Mouse (Mus musculus) midbrain, embryonic 15.5 days (tissue): ENCODE measurements around the gene Ephb1. TPM values are rescaled to one million over a fixed set of nuclear protein-coding genes. Genes with fewer than 3 reads are reported as not detected.
A peak's percentile ranks its signal among the peaks of the same experiment; 100 is the strongest.

ENCODE experiments used
- ATAC-seq: fragments of 200-750 bp; cut with Nextera tagmentation; replicated peaks from 2 replicates; pipeline ENCODE4 v1.8.0; 2017; ENCODE audit warnings: moderate TSS enrichment
- H3K27ac ChIP-seq: fragments of 300-500 bp; sonication (generic); 2 replicates; pipeline ENCODE4 v1.5.1; 2015; ENCODE audit warnings: mild to moderate bottlenecking, inconsistent platforms
- H3K27me3 ChIP-seq: fragments of 300-500 bp; sonication (generic); replicated peaks from 2 replicates; pipeline ENCODE4 v1.6.1; 2015; ENCODE audit warnings: inconsistent platforms
- H3K36me3 ChIP-seq: fragments of 300-500 bp; sonication (generic); replicated peaks from 2 replicates; pipeline ENCODE4 v1.6.1; 2015; ENCODE audit warnings: inconsistent platforms
- H3K4me1 ChIP-seq: fragments of 300-500 bp; sonication (generic); 2 replicates; pipeline ENCODE4 v1.6.1; 2015; ENCODE audit warnings: inconsistent platforms
- H3K4me2 ChIP-seq: fragments of 300-500 bp; sonication (generic); 2 replicates; pipeline ENCODE4 v1.6.1; 2015; ENCODE audit warnings: inconsistent platforms, mild to moderate bottlenecking, moderate library complexity
- H3K4me3 ChIP-seq: fragments of 300-500 bp; sonication (generic); 2 replicates; pipeline ENCODE4 v1.5.1; 2015; ENCODE audit warnings: mild to moderate bottlenecking, inconsistent platforms
- H3K9ac ChIP-seq: fragments of 300-500 bp; sonication (generic); 2 replicates; pipeline ENCODE4 v1.6.1; 2015; ENCODE audit warnings: mild to moderate bottlenecking, inconsistent platforms
- H3K9me3 ChIP-seq: fragments of 300-500 bp; sonication (generic); 2 replicates; pipeline ENCODE4 v1.6.1; 2016; ENCODE audit warnings: inconsistent platforms
- WGBS: fragments of 180-500 bp; shearing (Covaris S2); methylation state at CpG from one replicate; pipeline ENCODE4 v1.1.7; 2015; ENCODE audit warnings: mixed read lengths; 5-methylcytosine and 5-hydroxymethylcytosine counted together
- polyA plus RNA-seq: library from polyadenylated mRNA; unstranded; fragments of >200 nt; fragmentation: Nextera tagmentation; extraction: Ambion mirVana; gene quantifications from 2 replicates; pipeline ENCODE4 v1.2.1, GENCODE M21; 2015

Ephb1 gene
- polyA plus RNA-seq, 1 experiment from 2014 or later: 90.2 TPM

GRCm38 (mm10) chr9:101934887-101935286 lies 419.6 kb downstream of the Ephb1 start:
- Histone ChIP-seq H3K4me3 (no peak overlapping the region), H3K9ac (no peak overlapping the region), H3K9me3 (no peaks in the 10 kb centered on the region), H3K27me3 (no peaks in the 10 kb centered on the region), H3K27ac (peak overlapping the region; percentile 57), H3K4me2 (no peak overlapping the region), H3K36me3 (no peaks in the 10 kb centered on the region), H3K4me1 (peaks cover 23% of the 10 kb centered on the region; the same call in 1 of the 2 replicates)
- ATAC-seq: peak; percentile 59
- WGBS: 33% methylated on average over 8 of the region's 8 CpGs

- Histone ChIP-seq H3K36me3 (no peaks in the 10 kb centered on the region), H3K27me3 (no peaks in the 10 kb centered on the region), H3K27ac (peak overlapping the region; percentile 57), H3K4me1 (peaks cover 22% of the 10 kb centered on the region; the same call in 1 of the 2 replicates), H3K9ac (no peak overlapping the region), H3K4me3 (no peak overlapping the region), H3K9me3 (no peaks in the 10 kb centered on the region), H3K4me2 (no peak overlapping the region)
- peak; percentile 69 for ATAC-seq
- 26% methylated on average over 8 of the region's 8 CpGs for WGBS
Observed at GRCm38 (mm10) chr9:101933946-101934573, 420.4 kb downstream of the Ephb1 start.

- ATAC-seq: no peak
- 51% methylated on average over 4 of the region's 4 CpGs for WGBS
- Histone ChIP-seq H3K27me3 (no peaks in the 10 kb centered on the region), H3K4me1 (no peaks in the 10 kb centered on the region), H3K36me3 (no peaks in the 10 kb centered on the region), H3K9me3 (no peaks in the 10 kb centered on the region), H3K4me3 (no peak overlapping the region), H3K4me2 (no peak overlapping the region), H3K9ac (no peak overlapping the region), H3K27ac (no peak overlapping the region)
Observed at GRCm38 (mm10) chr9:101924829-101925228, 429.7 kb downstream of the Ephb1 start.

GRCm38 (mm10) chr9:101922846-101923245 lies 431.6 kb downstream of the Ephb1 start:
- WGBS: 87% methylated on average over 4 of the region's 4 CpGs
- Histone ChIP-seq H3K9me3 (no peaks in the 10 kb centered on the region), H3K4me2 (no peak overlapping the region), H3K4me3 (no peak overlapping the region), H3K4me1 (no peaks in the 10 kb centered on the region), H3K9ac (no peak overlapping the region), H3K27ac (no peak overlapping the region), H3K36me3 (no peaks in the 10 kb centered on the region), H3K27me3 (no peaks in the 10 kb centered on the region)
- no peak for ATAC-seq

- H3K36me3 ChIP-seq: no peaks in the 10 kb centered on the region
- ATAC-seq: no peak
- H3K27ac ChIP-seq: no peak overlapping the region
- H3K27me3 ChIP-seq: no peaks in the 10 kb centered on the region
- no peak overlapping the region for H3K4me3 ChIP-seq
- no peaks in the 10 kb centered on the region for H3K9me3 ChIP-seq
- H3K9ac ChIP-seq: no peak overlapping the region
- no peaks in the 10 kb centered on the region for H3K4me1 ChIP-seq
- H3K4me2 ChIP-seq: no peak overlapping the region
- 82% methylated on average over 5 of the region's 5 CpGs for WGBS
Observed at GRCm38 (mm10) chr9:101919324-101919723, 435.2 kb downstream of the Ephb1 start.

- Histone ChIP-seq H3K4me1 (no peaks in the 10 kb centered on the region), H3K36me3 (no peaks in the 10 kb centered on the region), H3K9ac (no peak overlapping the region), H3K27ac (no peak overlapping the region), H3K9me3 (no peaks in the 10 kb centered on the region), H3K27me3 (no peaks in the 10 kb centered on the region), H3K4me2 (no peak overlapping the region), H3K4me3 (no peak overlapping the region)
- no peak for ATAC-seq
- WGBS: 87% methylated on average over 4 of the region's 4 CpGs
Observed at GRCm38 (mm10) chr9:101918771-101919170, 435.7 kb downstream of the Ephb1 start.

- WGBS: 87% methylated on average over 2 of the region's 2 CpGs
Observed at GRCm38 (mm10) chr9:101915082-101915481, 439.4 kb downstream of the Ephb1 start.

GRCm38 (mm10) chr9:101911176-101911866 lies 443.2 kb downstream of the Ephb1 start:
- Histone ChIP-seq H3K9ac (no peak overlapping the region), H3K9me3 (no peaks in the 10 kb centered on the region), H3K4me1 (peaks cover 26% of the 10 kb centered on the region), H3K4me2 (no peak overlapping the region), H3K27ac (no peak overlapping the region; the same call in 1 of the 2 replicates), H3K4me3 (no peak overlapping the region), H3K27me3 (no peaks in the 10 kb centered on the region), H3K36me3 (no peaks in the 10 kb centered on the region)
- 28% methylated on average over 9 of the region's 9 CpGs for WGBS
- no peak for ATAC-seq

More at GRCm38 (mm10) chr9:101915082-101915481, 439.4 kb downstream of the Ephb1 start:
- no peak overlapping the region for H3K9ac ChIP-seq
- H3K4me2 ChIP-seq: no peak overlapping the region
- H3K27me3 ChIP-seq: no peaks in the 10 kb centered on the region
- H3K36me3 ChIP-seq: no peaks in the 10 kb centered on the region
- no peak overlapping the region for H3K4me3 ChIP-seq
- no peak for ATAC-seq
- H3K27ac ChIP-seq: no peak overlapping the region
- H3K4me1 ChIP-seq: peaks cover 8% of the 10 kb centered on the region
- H3K9me3 ChIP-seq: no peaks in the 10 kb centered on the region

- 0 out of 2 replicates have a peak, but pooled peaks have one; percentile 3 for ATAC-seq
- WGBS: 78% methylated on average over 4 of the region's 4 CpGs
- Histone ChIP-seq H3K27me3 (no peaks in the 10 kb centered on the region), H3K4me3 (no peak overlapping the region), H3K9ac (no peak overlapping the region), H3K4me2 (no peak overlapping the region), H3K36me3 (no peaks in the 10 kb centered on the region), H3K27ac (peak overlapping the region; percentile 71), H3K9me3 (no peaks in the 10 kb centered on the region), H3K4me1 (peaks cover 26% of the 10 kb centered on the region)
Observed at GRCm38 (mm10) chr9:101909491-101909890, 445.0 kb downstream of the Ephb1 start.

GRCm38 (mm10) chr9:101908849-101909248 lies 445.6 kb downstream of the Ephb1 start:
- ATAC-seq: peak; percentile 65

GRCm38 (mm10) chr9:101907747-101908255 lies 446.7 kb downstream of the Ephb1 start:
- ATAC-seq: peak; percentile 67
- 30% methylated on average over 6 of the region's 6 CpGs for WGBS
- H3K27ac ChIP-seq: peak overlapping the region; percentile 71
- H3K36me3 ChIP-seq: no peaks in the 10 kb centered on the region
- H3K4me3 ChIP-seq: no peak overlapping the region
- no peaks in the 10 kb centered on the region for H3K27me3 ChIP-seq
- H3K4me1 ChIP-seq: peaks cover 26% of the 10 kb centered on the region
- no peaks in the 10 kb centered on the region for H3K9me3 ChIP-seq
- H3K4me2 ChIP-seq: no peak overlapping the region
- H3K9ac ChIP-seq: no peak overlapping the region

More at GRCm38 (mm10) chr9:101908849-101909248, 445.6 kb downstream of the Ephb1 start:
- WGBS: 17% methylated on average over 5 of the region's 5 CpGs
- H3K4me3 ChIP-seq: no peak overlapping the region
- no peaks in the 10 kb centered on the region for H3K9me3 ChIP-seq
- H3K36me3 ChIP-seq: no peaks in the 10 kb centered on the region
- no peak overlapping the region for H3K4me2 ChIP-seq
- H3K27me3 ChIP-seq: no peaks in the 10 kb centered on the region
- peaks cover 26% of the 10 kb centered on the region for H3K4me1 ChIP-seq
- no peak overlapping the region for H3K9ac ChIP-seq
- H3K27ac ChIP-seq: peak overlapping the region; percentile 71

GRCm38 (mm10) chr9:101903406-101903805 lies 451.1 kb downstream of the Ephb1 start:
- Histone ChIP-seq H3K9ac (no peak overlapping the region), H3K4me3 (no peak overlapping the region), H3K4me2 (no peak overlapping the region), H3K4me1 (peaks cover 5% of the 10 kb centered on the region), H3K27me3 (no peaks in the 10 kb centered on the region), H3K36me3 (no peaks in the 10 kb centered on the region), H3K9me3 (no peaks in the 10 kb centered on the region), H3K27ac (no peak overlapping the region)
- ATAC-seq: no peak
- WGBS: 30% methylated on average over 3 of the region's 3 CpGs
